Mouse (Mus musculus): ENCODE data around the gene Ncoa1. TPM values are rescaled to one million over a fixed set of nuclear protein-coding genes. Genes with fewer than 3 reads are reported as not detected.
A peak's percentile ranks its signal among the peaks of the same experiment; 100 is the strongest.
"Not testable (repeated sequence)": the region's sequence is repeated elsewhere in the genome, so short reads cannot be mapped to it uniquely, and the experiment has no call there.

Ncoa1 gene
- polyA plus RNA-seq, 1 experiment from 2014 or later, result 9.1 TPM

DNA sequence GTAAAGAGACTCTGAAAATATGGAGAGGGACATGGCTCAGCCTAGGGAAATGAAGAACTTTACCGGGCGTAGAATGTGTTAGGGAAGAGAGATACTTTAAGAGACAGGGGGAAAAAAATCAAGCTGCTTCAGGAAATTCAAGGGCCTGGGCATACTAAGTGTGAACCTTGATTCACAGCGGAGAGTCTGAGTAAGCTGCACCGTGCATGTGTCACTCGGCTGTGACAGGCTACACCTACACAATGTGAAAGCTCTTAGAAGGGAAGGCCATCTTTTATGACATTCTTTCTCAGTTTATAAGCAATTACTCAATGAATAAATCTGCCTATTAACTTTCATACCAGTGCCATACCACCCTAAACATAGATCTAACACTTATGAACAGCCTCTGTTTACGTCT is 183.2 kb downstream of the Ncoa1 start:
- WGBS, result 89% methylated on average over 6 of the region's 6 CpGs
- no peak for ATAC-seq (ENCODE audit: borderline replicate concordance, extremely low read depth, low FRiP score, low TSS enrichment)
- H3K4me1 ChIP-seq, result no peaks in the 10 kb centered on the region

DNA sequence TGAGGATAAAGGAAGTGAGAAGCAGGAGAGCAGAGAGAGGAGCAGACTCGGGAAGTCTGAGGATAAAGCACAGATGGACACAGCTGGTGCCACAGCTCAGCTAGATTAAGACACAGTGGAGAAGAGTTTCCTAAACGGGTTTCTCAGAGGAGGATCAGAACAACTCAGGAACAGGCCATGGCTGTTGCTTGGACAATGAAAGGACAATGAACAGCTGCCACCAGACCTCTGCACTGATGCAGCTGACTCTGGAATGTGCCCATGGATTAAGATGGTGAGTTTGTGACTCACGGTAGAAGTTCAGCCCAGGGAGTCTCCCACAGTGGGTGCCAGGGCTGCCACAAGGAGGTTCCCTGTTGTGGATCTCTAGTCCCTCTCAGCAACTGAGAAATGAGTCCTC is 191.8 kb downstream of the Ncoa1 start:
- 0 out of 2 replicates have a peak, but pooled peaks cover 3% of the 10 kb centered on the region for H3K4me1 ChIP-seq
- H3K9ac ChIP-seq, result no peak overlapping the region
- H3K27ac ChIP-seq, result peak overlapping the region; percentile 59; the same call in 1 of the 2 replicates
- ATAC-seq (ENCODE audit: borderline replicate concordance, extremely low read depth, low FRiP score, low TSS enrichment), result peak; percentile 52; the same call in 1 of the 2 replicates
- H3K4me2 ChIP-seq, result no peak overlapping the region
- no peak overlapping the region for H3K4me3 ChIP-seq
- H3K9me3 ChIP-seq, result no peaks in the 10 kb centered on the region
- no peaks in the 10 kb centered on the region for H3K36me3 ChIP-seq
- 29% methylated on average over 3 of the region's 3 CpGs for WGBS
- H3K27me3 ChIP-seq, result no peaks in the 10 kb centered on the region

More for the DNA sequence above, 183.2 kb downstream of the Ncoa1 start:
- no peak overlapping the region for H3K4me3 ChIP-seq
- no peaks in the 10 kb centered on the region for H3K27me3 ChIP-seq
- H3K27ac ChIP-seq, result no peak overlapping the region
- H3K9me3 ChIP-seq, result no peaks in the 10 kb centered on the region
- peaks cover 18% of the 10 kb centered on the region for H3K36me3 ChIP-seq
- no peak overlapping the region for H3K9ac ChIP-seq
- H3K4me2 ChIP-seq, result no peak overlapping the region

DNA sequence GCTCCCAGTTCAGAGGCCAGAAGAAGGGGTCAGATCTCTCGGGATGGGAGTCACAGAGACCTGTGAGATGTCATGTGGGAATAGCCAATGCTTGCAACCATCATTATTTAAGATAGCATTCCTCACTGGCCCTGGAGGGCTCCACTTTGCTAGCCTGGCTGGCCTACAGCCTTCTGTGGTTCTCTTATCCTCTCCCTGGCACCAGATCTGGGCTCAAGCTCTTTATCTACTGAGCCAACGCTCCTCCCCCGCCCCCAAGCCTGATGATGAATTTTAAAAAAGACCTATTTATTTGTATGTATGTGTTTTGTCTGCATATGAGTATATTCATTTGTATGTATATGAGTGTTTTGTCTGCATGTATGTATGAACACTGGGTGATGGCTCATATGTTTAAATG is 197.1 kb downstream of the Ncoa1 start:
- Histone ChIP-seq H3K4me1 (no peaks in the 10 kb centered on the region), H3K27me3 (no peaks in the 10 kb centered on the region), H3K27ac (no peak overlapping the region), H3K9ac (no peak overlapping the region), H3K9me3 (no peaks in the 10 kb centered on the region), H3K4me2 (no peak overlapping the region), H3K4me3 (no peak overlapping the region), H3K36me3 (peaks cover 3% of the 10 kb centered on the region; the same call in 1 of the 2 replicates)
- WGBS, result 82% methylated on average over 3 of the region's 3 CpGs
- ATAC-seq (ENCODE audit: borderline replicate concordance, extremely low read depth, low FRiP score, low TSS enrichment), result no peak

DNA sequence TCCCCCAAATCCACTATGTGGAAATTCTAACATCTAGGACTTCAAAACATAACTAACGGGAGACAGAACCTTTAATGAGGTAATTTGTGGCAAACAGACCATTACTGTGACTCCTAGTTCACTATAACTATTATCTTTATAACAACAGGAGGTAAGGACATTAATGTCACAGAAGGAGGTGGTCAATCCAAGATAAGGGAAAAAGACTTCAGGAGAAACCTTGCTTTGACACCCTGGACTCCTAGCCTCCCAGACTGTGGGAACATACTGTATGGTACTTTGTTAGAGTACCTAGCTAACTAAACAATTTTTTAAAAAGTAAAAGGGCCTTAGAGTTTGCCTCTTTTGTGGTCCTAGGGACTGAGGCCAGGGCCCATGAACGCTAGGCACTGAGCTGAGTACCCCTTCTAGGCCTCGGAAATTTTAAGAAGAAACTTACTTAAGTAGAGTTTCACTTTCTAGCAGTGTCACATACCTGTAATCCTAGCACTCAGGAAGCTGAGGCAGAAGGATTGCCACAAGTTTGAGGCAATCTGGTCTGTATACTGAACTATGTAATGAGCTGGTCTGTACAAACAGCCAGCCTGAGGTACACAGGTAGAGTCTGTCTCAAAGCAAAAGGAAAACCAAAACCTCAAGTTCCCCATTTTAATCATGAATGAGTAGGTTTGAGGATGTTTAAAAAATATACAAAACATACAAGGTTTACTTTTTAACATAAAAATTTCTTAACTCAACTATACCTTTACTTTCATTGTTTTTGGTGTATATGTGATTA is 197.8 kb downstream of the Ncoa1 start:
- H3K27me3 ChIP-seq, result no peaks in the 10 kb centered on the region
- H3K4me2 ChIP-seq, result no peak overlapping the region
- H3K9me3 ChIP-seq, result no peaks in the 10 kb centered on the region
- H3K9ac ChIP-seq, result no peak overlapping the region
- WGBS, result 82% methylated on average over 3 of the region's 3 CpGs
- no peak overlapping the region for H3K27ac ChIP-seq
- no peak for ATAC-seq (ENCODE audit: borderline replicate concordance, extremely low read depth, low FRiP score, low TSS enrichment)
- no peak overlapping the region for H3K4me3 ChIP-seq
- H3K4me1 ChIP-seq, result no peaks in the 10 kb centered on the region
- peaks cover 8% of the 10 kb centered on the region for H3K36me3 ChIP-seq

DNA sequence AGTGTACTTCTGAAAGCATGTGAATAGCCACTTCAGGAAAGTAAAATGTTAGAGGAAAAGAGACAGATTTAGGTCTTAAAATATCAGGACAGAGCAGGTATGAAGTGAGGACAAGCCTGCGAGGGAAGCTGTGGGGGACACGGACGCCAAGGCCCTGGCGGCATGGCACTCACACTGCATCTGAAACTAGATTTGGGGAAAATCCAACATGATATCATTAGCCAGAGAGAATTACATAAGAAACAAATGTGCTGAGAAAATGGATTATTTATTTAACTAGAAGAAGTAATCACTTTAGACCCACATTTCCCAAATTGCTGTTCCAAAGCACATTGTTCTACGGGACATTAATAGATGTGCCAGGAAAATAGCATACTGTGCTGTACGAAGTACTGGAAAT is 205.9 kb downstream of the Ncoa1 start:
- Histone ChIP-seq H3K27ac (no peak overlapping the region), H3K36me3 (peaks cover 33% of the 10 kb centered on the region), H3K9me3 (no peaks in the 10 kb centered on the region), H3K9ac (no peak overlapping the region), H3K4me2 (no peak overlapping the region), H3K27me3 (no peaks in the 10 kb centered on the region), H3K4me1 (no peaks in the 10 kb centered on the region), H3K4me3 (no peak overlapping the region)
- 85% methylated on average over 6 of the region's 6 CpGs for WGBS
- ATAC-seq (ENCODE audit: borderline replicate concordance, extremely low read depth, low FRiP score, low TSS enrichment), result no peak

DNA sequence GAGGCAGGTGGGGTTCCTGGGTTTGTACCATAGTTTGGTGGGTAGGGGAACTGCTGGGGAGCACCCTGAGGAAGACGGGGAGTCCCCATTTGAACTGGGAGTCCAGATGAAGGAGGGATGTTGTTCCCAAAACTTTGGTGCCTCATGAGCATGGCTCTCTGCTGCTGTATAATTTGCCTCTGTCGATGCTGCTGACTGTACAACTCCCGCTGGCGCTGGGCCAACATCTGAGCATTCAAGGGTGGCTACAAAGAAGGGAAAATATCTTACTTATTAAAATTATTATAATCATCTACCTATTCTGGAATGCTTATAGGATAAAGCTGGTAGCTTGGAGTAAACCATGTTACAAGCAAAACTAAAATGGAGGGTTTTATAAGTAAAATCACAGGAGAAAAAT is 209.2 kb downstream of the Ncoa1 start:
- Histone ChIP-seq H3K36me3 (peaks cover 23% of the 10 kb centered on the region), H3K9me3 (no peaks in the 10 kb centered on the region), H3K4me2 (no peak overlapping the region), H3K4me3 (no peak overlapping the region), H3K9ac (no peak overlapping the region), H3K27me3 (no peaks in the 10 kb centered on the region), H3K27ac (no peak overlapping the region), H3K4me1 (no peaks in the 10 kb centered on the region)
- 90% methylated on average over 4 of the region's 4 CpGs for WGBS
- ATAC-seq (ENCODE audit: borderline replicate concordance, extremely low read depth, low FRiP score, low TSS enrichment), result no peak

DNA sequence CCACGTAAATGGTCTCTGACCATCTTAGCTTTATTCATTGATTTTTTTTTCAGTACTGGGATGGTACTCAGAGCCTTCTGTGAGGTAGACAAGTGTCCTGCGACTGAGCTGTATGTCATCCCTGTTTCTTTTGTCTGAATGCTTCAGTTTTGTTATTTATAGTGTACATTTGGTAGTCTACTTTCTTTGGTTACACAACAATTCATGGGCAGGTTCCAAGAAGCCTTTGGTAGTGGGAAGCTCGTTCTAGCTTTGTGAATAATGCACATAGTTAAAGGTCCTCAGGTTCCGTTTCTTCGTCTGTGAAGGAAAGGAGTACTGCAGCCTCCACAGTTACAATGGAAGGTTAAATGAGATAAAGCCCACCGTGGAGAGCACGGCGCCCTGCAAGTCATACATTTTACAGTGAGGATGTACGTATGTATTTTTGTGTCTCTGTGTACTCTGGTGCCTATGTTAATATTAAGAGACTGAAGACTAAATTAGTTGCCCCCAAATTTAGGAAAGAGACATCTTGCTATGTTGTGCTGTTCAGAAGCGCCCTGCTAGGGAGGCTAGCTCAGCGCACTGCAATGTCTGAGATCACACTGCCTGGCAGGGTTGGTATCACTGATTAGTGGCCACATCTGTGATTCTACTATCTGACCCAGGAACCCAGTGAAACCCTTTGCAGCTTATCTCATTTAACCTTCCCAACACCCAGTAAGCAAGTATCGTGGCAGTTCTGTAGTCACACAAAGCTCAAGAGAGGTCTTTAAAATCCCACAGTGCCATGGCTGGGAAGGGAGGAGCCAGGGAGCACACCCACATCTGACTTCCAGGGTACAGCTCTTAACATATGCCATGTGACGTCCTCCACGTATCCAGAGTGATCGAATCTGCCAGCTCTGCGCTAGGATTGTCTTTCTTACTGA is 224.0 kb downstream of the Ncoa1 start:
- no peak overlapping the region for H3K9ac ChIP-seq
- WGBS, result 85% methylated on average over 16 of the region's 16 CpGs
- no peak overlapping the region for H3K4me2 ChIP-seq
- H3K4me3 ChIP-seq, result no peak overlapping the region
- H3K4me1 ChIP-seq, result no peaks in the 10 kb centered on the region
- no peaks in the 10 kb centered on the region for H3K27me3 ChIP-seq
- no peaks in the 10 kb centered on the region for H3K9me3 ChIP-seq
- H3K27ac ChIP-seq, result no peak overlapping the region
- no peaks in the 10 kb centered on the region for H3K36me3 ChIP-seq
- no peak for ATAC-seq (ENCODE audit: borderline replicate concordance, extremely low read depth, low FRiP score, low TSS enrichment)

DNA sequence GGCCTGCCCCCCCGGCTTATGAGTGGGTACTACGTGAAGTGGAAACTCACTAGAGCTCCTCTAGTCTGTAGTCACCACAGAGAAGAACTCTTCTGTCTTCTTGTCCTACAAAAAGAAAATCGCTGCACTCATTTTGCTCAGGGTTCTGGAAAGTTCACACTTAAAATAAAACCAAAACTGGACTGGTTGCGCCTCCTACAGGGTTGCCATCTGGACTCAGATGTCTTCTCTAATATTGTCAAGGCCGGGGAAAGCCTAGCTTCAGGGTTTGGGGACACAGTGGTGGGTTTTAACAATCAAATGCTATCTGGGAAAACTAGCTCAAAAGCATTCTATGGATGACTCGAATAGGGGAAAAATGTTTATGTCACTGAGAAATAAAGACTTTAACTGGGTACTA is 227.2 kb downstream of the Ncoa1 start:
- Histone ChIP-seq H3K4me2 (no peak overlapping the region), H3K27me3 (no peaks in the 10 kb centered on the region), H3K4me3 (no peak overlapping the region), H3K36me3 (no peaks in the 10 kb centered on the region), H3K27ac (no peak overlapping the region), H3K9ac (no peak overlapping the region), H3K4me1 (no peaks in the 10 kb centered on the region), H3K9me3 (no peaks in the 10 kb centered on the region)
- WGBS, result 76% methylated on average over 6 of the region's 6 CpGs
- ATAC-seq (ENCODE audit: borderline replicate concordance, extremely low read depth, low FRiP score, low TSS enrichment), result no peak

DNA sequence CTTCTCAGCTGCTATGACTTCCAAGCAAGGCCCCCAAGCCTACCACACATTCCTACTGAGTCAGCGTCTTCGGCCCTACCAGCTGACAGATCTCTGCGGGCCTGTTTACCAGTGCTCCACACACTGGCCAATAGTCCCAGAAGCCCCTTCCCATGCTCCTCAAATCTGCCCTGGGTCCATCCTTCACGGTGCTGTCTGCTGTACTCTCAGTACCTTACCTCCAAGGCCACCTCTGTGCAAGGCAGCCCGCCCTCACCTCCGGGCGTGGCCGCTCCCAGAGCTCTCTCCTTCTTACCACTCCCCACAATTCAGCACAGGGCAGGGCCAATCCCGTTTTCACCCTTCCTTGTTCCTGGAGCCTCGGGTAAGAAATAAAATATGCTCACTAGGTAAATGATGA is 231.2 kb downstream of the Ncoa1 start:
- no peaks in the 10 kb centered on the region for H3K4me1 ChIP-seq
- no peaks in the 10 kb centered on the region for H3K36me3 ChIP-seq
- H3K9me3 ChIP-seq, result no peaks in the 10 kb centered on the region
- H3K4me2 ChIP-seq, result no peak overlapping the region
- WGBS, result 76% methylated on average over 10 of the region's 10 CpGs
- H3K9ac ChIP-seq, result no peak overlapping the region
- ATAC-seq (ENCODE audit: borderline replicate concordance, extremely low read depth, low FRiP score, low TSS enrichment), result no peak
- no peak overlapping the region for H3K4me3 ChIP-seq
- H3K27me3 ChIP-seq, result no peaks in the 10 kb centered on the region
- no peak overlapping the region for H3K27ac ChIP-seq

DNA sequence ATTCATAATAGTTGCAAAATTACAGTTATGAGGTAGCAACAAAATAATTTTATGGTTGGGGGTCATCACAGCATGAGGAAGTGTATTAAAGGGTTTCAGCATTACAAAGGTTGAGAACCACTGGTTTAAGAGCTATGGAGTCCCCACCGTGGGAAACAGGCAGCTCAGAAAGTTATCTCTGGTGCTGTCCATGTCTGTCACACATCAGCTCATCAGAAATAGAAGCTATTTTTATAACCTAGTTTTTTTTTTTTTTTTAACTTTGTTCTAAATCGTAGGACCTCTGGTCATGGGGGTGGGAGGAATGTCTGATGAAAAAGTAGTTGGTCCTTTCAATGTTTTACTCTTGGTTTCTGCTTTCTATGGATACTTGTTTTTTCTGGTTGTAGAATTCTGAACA is 233.2 kb downstream of the Ncoa1 start:
- 38% methylated on average over 2 of the region's 2 CpGs for WGBS
- no peak for ATAC-seq (ENCODE audit: borderline replicate concordance, extremely low read depth, low FRiP score, low TSS enrichment)
- 0 out of 2 replicates have a peak overlapping the region, but pooled peaks have one; percentile 41 for H3K27ac ChIP-seq

DNA sequence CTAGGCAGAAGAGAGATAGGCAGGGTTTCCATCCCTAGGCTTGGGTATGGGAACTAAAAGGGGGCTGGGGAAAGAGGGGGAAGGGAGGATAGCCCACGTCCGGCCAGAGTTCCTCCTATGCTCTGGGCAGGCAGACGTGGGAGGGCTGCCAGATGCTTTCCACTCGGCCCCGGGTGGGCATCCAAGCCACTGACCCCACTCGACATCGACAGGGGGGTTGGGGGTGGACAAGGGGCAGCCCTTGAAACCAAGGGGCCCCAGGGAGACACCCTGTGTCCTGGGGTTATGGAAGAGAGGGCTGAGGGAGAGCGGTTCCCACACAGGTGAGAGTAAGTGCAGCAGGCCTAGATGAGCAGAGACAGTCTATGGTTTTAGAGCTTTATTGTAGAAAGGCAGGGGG is 236.7 kb downstream of the Ncoa1 start:
- WGBS, result 60% methylated on average over 6 of the region's 8 CpGs
- not testable (repeated sequence) for H3K4me1 ChIP-seq; ATAC-seq (ENCODE audit: borderline replicate concordance, extremely low read depth, low FRiP score, low TSS enrichment); H3K27me3 ChIP-seq; H3K9ac ChIP-seq; H3K4me3 ChIP-seq; H3K27ac ChIP-seq; H3K4me2 ChIP-seq; H3K9me3 ChIP-seq; H3K36me3 ChIP-seq

More for the DNA sequence above, 233.2 kb downstream of the Ncoa1 start:
- Histone ChIP-seq H3K9me3 (no peaks in the 10 kb centered on the region), H3K36me3 (no peaks in the 10 kb centered on the region), H3K27me3 (no peaks in the 10 kb centered on the region), H3K9ac (no peak overlapping the region), H3K4me2 (no peak overlapping the region), H3K4me3 (no peak overlapping the region), H3K4me1 (no peaks in the 10 kb centered on the region)

DNA sequence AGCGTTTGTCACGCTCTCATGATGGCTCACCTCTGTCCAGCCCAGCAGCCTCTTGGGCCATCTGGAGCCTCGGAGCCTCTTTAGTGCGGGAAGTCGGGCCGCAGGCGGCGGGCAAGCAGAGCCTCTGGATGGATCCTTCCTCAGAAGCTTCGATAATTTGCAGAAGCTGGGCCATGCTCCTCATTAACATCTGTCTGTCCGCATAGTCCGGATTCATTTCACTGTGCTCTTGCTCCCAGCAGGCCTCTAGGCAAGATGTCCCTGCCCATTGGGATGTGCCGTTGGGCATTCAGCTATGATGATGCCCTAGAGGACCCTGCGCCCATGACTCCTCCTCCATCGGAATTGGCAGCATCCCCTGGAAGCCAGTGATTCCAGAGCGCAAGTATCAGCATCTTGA is 239.5 kb downstream of the Ncoa1 start:
- H3K4me1 ChIP-seq, result peaks cover 10% of the 10 kb centered on the region
- H3K9ac ChIP-seq, result no peak overlapping the region
- H3K36me3 ChIP-seq, result 0 out of 2 replicates have a peak, but pooled peaks cover 4% of the 10 kb centered on the region
- 95% methylated on average over 15 of the region's 15 CpGs for WGBS
- no peaks in the 10 kb centered on the region for H3K9me3 ChIP-seq
- no peak overlapping the region for H3K27ac ChIP-seq
- H3K4me3 ChIP-seq, result no peak overlapping the region
- H3K27me3 ChIP-seq, result no peaks in the 10 kb centered on the region
- no peak for ATAC-seq (ENCODE audit: borderline replicate concordance, extremely low read depth, low FRiP score, low TSS enrichment)
- no peak overlapping the region for H3K4me2 ChIP-seq
